Mouse (Mus musculus): Measurements from ENCODE around the gene Asmt. TPM values are rescaled to one million over a fixed set of nuclear protein-coding genes. Genes with fewer than 3 reads are reported as not detected.

Gene Asmt
- not detected for polyA plus RNA-seq (2014; fragmentation: Illumina TruSeq; extraction: RNeasy Lipid Tissue Mini Kit (QIAGEN cat#74804); ENCODE audit: low read depth, low replicate concordance)

GRCm38 (mm10) chrX:170672594-170673092 lies at the start of gene Asmt:
TSS of gene Asmt (plus strand) at chrX:170672644.

Data from adipose tissue, adult 10 weeks (tissue).